Mouse (Mus musculus) embryonic facial prominence, embryonic 10.5 days (tissue): ENCODE measurements around the gene Ralgps1. TPM values are rescaled to one million over a fixed set of nuclear protein-coding genes. Genes with fewer than 3 reads are reported as not detected.
"Not testable (repeated sequence)": the region's sequence is repeated elsewhere in the genome, so short reads cannot be mapped to it uniquely, and the experiment has no call there.

Source experiments
- DNase-seq: peaks from one replicate; pipeline ENCODE4 v3.0.0-alpha.2; 2017; ENCODE audit warnings: low spot score
- H3K27ac ChIP-seq: fragments of 300-500 bp; sonication (generic); replicated peaks from 2 replicates; pipeline ENCODE4 v1.5.1; 2016; ENCODE audit warnings: mild to moderate bottlenecking
- H3K27me3 ChIP-seq: fragments of 300-500 bp; sonication (generic); replicated peaks from 2 replicates; pipeline ENCODE4 v1.6.1; 2016; ENCODE audit warnings: low read depth, mild to moderate bottlenecking; ENCODE audit not compliant: poor library complexity, severe bottlenecking
- H3K36me3 ChIP-seq: fragments of 300-500 bp; sonication (generic); replicated peaks from 2 replicates; pipeline ENCODE4 v1.6.1; 2016; ENCODE audit warnings: mild to moderate bottlenecking, moderate library complexity
- H3K4me1 ChIP-seq: fragments of 300-500 bp; sonication (generic); 2 replicates; pipeline ENCODE4 v1.6.1; 2016
- H3K4me3 ChIP-seq: fragments of 300-500 bp; sonication (generic); 2 replicates; pipeline ENCODE4 v1.5.1; 2016; ENCODE audit warnings: mild to moderate bottlenecking, moderate library complexity
- H3K9me3 ChIP-seq: fragments of 300-500 bp; sonication (generic); 2 replicates; pipeline ENCODE4 v1.6.1; 2016; ENCODE audit warnings: mild to moderate bottlenecking
- WGBS: fragments of 180-500 bp; shearing (Covaris S2); methylation state at CpG from one replicate; pipeline ENCODE4 v1.1.7; 2016; 5-methylcytosine and 5-hydroxymethylcytosine counted together
- polyA plus RNA-seq: library from polyadenylated mRNA; unstranded; fragments of >200 nt; fragmentation: Nextera tagmentation; extraction: Ambion mirVana; gene quantifications from 2 replicates; pipeline ENCODE4 v1.2.1, GENCODE M21; 2016

Ralgps1 gene
- polyA plus RNA-seq, 1 experiment from 2014 or later = 4.8 TPM

- Histone ChIP-seq H3K4me1 (peaks cover 64% of the 10 kb centered on the region), H3K4me3 (no peak overlapping the region), H3K27ac (peak overlapping the region; percentile 24; the same call in 1 of the 2 replicates), H3K27me3 (no peaks in the 10 kb centered on the region), H3K36me3 (peaks cover 42% of the 10 kb centered on the region), H3K9me3 (no peaks in the 10 kb centered on the region)
- DNase-seq = no peak
- whole genome bisulfite sequencing = 92% methylated on average over 11 of the region's 11 CpGs
Measured at GRCm38 (mm10) chr2:33221339-33221900, 149.9 kb downstream of the Ralgps1 start.

DNA sequence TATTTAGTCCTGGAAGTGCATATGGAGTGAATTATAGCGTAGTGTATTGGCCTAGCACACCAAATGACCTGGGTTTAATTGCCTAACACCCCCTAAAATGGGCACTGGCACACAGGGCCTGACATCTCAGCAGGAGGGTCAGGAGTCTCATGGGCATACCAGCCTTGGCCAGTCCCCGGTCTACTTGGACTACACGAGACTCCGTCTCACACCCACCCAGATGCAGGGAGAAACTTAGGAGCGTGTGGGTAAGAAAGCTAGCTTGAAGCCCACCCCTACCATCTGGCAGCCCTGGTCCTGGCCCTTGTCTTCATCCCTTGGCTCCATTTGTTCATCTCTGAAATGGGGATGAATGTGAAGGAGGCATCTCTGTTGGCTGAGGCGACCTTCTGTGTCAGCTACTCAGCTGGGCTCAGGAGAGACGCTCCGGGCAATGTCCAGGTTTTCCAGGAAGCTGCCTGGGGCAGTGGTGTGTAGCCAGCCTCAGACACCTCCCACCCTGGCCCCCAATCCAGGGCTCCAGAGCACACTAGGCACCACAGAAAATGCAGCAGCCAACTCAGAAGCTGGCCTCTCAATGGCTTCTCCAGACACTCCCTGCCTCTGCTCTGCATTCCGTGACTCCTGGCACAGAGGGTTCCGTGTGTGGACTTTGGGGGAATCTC lies 150.5 kb downstream of the Ralgps1 start:
- no peak for DNase-seq
- Histone ChIP-seq H3K4me3 (no peak overlapping the region), H3K27ac (no peak overlapping the region), H3K36me3 (peaks cover 42% of the 10 kb centered on the region), H3K9me3 (no peaks in the 10 kb centered on the region), H3K4me1 (peaks cover 70% of the 10 kb centered on the region), H3K27me3 (no peaks in the 10 kb centered on the region)
- WGBS = 78% methylated on average over 10 of the region's 10 CpGs

DNA sequence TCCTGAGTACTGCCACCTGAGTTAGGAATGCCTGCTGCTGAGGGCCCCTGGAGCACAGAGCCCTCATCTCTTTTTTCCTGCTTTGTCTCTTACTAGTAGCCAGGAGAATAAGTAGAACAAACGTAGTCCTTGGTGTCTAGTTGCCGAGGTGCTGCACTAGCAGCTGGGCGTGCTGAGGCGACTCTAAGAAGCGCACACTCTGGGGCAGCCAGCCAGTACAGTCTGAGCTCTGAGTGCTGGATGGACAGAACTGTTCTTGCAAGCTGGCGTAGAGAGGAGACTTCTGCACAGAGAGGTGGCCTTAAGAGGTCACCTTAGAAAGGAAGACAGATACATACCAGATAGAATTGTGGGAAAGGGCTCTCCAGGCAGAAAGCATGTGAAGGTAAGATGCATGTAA lies 151.0 kb downstream of the Ralgps1 start:
- Histone ChIP-seq H3K36me3 (peaks cover 41% of the 10 kb centered on the region), H3K27me3 (no peaks in the 10 kb centered on the region), H3K4me3 (0 out of 2 replicates have a peak overlapping the region, but pooled peaks have one; percentile 4), H3K9me3 (no peaks in the 10 kb centered on the region), H3K27ac (peak overlapping the region; percentile 58; the same call in 1 of the 2 replicates), H3K4me1 (peaks cover 75% of the 10 kb centered on the region)
- no peak for DNase-seq
- 75% methylated on average over 6 of the region's 6 CpGs for whole genome bisulfite sequencing

DNA sequence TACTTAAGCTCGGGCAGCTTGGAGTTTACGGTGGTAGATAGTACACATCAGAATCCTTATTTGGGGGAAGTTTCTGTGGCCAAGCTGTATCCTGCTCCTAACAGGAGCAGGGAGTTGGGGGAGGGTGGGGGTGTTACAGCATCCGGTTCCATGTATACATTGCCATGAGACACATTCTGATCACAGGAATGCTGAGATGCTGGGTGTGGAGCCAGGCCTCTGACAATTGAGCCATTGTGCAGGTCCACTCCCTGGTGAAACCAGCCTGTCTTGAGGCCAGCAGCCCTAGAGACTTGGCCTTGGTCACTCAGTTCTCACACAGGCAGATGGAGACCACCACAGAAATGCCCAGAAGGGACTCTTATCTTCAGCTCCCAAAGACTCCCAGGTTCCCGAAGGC lies 151.6 kb downstream of the Ralgps1 start:
- Histone ChIP-seq H3K27ac (peak overlapping the region; percentile 58), H3K27me3 (no peaks in the 10 kb centered on the region), H3K4me3 (no peak overlapping the region), H3K9me3 (no peaks in the 10 kb centered on the region), H3K36me3 (peaks cover 34% of the 10 kb centered on the region), H3K4me1 (peaks cover 80% of the 10 kb centered on the region)
- 73% methylated on average over 4 of the region's 4 CpGs for WGBS
- no peak for DNase-seq

DNA sequence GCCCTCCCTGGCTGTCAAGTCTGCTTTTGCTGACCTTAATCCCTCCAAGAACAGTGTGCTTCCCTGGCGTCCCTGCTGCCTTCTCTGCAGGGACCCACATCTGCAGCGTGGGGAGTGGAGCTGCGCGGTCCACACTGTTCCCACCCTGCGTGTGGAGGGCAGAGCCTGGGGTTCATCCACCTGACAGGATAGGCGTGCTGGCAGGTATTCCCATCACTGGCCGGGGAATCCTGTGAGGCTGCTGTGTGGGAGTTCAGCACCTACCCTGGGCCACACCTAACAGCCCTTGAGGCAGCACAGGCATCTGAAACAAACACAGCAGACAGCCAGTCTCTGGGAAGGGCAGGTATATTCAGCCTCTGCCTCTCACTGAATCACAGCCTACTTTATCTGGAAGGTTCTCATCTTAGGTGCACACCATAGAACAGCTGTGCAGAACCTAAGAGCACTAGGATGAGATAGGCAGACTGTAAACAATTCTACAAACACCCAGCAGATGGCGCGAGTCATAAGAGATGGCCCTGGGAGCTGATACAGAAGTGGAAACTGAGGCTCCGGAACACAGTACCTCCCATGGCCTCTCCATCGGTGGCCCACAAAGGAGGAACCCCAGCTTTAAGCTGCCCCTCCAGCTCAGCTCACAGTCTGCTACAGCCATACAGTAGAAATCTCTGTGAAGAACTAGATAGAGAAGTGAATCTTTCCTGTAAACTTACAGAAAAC lies 152.2 kb downstream of the Ralgps1 start:
- H3K36me3 ChIP-seq = peaks cover 32% of the 10 kb centered on the region
- H3K27me3 ChIP-seq = no peaks in the 10 kb centered on the region
- H3K4me3 ChIP-seq = peak overlapping the region; percentile 19; the same call in 1 of the 2 replicates
- H3K4me1 ChIP-seq = peaks cover 76% of the 10 kb centered on the region
- peak; percentile 38 for DNase-seq
- WGBS = 63% methylated on average over 11 of the region's 11 CpGs
- no peaks in the 10 kb centered on the region for H3K9me3 ChIP-seq
- H3K27ac ChIP-seq = peak overlapping the region; percentile 4; the same call in 1 of the 2 replicates

- DNase-seq = no peak
- Histone ChIP-seq H3K27ac (peak overlapping the region; percentile 92), H3K27me3 (0 out of 2 replicates have a peak, but pooled peaks cover 4% of the 10 kb centered on the region), H3K9me3 (no peaks in the 10 kb centered on the region), H3K36me3 (peaks cover 25% of the 10 kb centered on the region), H3K4me1 (peaks cover 64% of the 10 kb centered on the region), H3K4me3 (peak overlapping the region; percentile 75)
- WGBS = 60% methylated on average over 3 of the region's 3 CpGs
Measured at GRCm38 (mm10) chr2:33217425-33217794, 153.9 kb downstream of the Ralgps1 start.

DNA sequence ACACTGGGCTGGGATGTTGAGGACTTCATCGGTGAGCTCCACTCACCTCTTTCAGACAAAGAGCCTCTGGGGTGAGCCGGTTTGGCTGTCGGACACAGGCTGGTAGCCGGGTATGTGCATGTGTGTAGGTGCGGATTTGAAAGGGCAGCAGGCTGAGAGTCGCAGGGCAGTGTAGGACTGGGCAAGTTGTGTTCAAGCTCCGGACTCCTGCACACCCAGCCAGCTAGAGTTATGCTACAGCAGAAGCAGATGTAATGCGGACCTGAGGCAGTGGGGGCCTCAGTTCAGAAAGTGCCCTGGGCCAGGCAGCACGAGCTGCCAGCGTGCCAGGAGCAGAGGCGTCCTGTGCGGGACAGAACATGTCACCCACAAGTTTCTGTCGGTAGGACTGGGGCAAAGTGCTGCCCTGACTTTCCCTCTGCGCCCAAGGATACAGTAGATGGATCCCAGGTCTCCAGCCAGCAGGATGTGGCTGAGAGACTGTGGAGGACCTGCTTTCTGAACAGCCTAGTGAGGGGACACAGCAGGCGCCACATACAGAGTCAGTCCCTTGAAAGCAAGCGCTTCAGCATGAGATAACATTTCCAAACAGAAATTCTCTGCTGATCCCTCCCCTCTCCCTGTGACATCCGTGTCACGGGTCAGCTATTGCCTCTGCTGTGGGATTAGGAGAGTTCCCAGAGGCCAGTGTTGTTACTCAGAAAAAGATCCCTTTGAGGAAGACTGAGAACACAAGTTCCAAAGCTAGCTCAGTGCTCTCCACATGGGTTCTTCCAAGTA lies 154.5 kb downstream of the Ralgps1 start:
- H3K36me3 ChIP-seq = peaks cover 20% of the 10 kb centered on the region
- peak overlapping the region; percentile 92 for H3K27ac ChIP-seq
- DNase-seq = peak; percentile 56
- H3K4me3 ChIP-seq = peak overlapping the region; percentile 75
- H3K9me3 ChIP-seq = no peaks in the 10 kb centered on the region
- H3K4me1 ChIP-seq = peaks cover 64% of the 10 kb centered on the region
- 0 out of 2 replicates have a peak, but pooled peaks cover 4% of the 10 kb centered on the region for H3K27me3 ChIP-seq
- 8% methylated on average over 18 of the region's 18 CpGs for WGBS

DNA sequence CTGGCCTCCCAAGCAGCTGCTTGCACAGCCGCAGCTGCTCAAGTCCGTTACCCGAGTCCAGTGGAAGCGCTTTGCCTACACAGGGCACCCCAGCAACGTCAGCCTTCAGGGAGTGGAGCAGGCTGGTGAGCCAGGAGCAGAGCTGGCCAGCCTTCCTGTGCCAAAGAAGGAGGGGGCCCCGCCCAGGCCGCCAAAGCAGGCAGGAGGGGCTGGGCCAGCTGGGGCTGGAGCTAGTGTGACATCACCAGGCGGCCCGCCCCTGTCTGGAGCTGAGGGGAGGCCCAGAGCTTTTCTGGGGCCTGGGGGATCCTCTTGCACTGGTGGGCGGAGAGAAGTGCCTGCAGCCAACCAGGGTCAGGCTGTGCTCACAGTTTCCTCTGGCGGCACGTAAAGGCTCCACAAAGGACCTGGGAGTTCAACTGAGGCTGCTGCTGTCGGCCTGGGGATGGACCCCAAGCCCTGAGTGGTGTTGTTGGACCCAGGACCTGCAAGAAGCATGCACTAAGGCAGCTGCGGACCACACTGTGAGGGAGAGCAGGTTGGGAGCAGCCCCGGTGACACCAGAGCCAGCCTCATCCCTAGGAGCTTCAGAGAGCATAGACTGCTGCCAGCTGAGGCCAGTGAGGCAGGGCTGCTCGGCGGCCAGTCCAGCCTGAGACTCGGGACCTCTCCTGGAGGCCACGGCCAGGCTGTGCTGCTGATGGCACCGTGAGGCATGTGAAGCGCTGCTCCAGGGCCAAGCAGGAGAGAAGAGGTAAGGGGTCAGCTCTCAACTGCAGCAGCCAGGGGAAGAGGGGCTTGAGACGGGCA lies 155.4 kb downstream of the Ralgps1 start, which contains the start of gene Angptl2:
TSS of gene Angptl2 (plus strand) at position 370 of the 810 bp plus-strand sequence.
- peaks cover 10% of the 10 kb centered on the region for H3K36me3 ChIP-seq
- H3K4me3 ChIP-seq = peak within 1 kb of the TSS; percentile 75
- H3K4me1 ChIP-seq = peaks cover 63% of the 10 kb centered on the region
- no peaks in the 10 kb centered on the region for H3K9me3 ChIP-seq
- peak; percentile 98 for DNase-seq
- H3K27ac ChIP-seq = peak within 1 kb of the TSS; percentile 92
- WGBS = under 1% methylated on average over 22 of the region's 22 CpGs
- H3K27me3 ChIP-seq = 0 out of 2 replicates have a peak, but pooled peaks cover 4% of the 10 kb centered on the region

DNA sequence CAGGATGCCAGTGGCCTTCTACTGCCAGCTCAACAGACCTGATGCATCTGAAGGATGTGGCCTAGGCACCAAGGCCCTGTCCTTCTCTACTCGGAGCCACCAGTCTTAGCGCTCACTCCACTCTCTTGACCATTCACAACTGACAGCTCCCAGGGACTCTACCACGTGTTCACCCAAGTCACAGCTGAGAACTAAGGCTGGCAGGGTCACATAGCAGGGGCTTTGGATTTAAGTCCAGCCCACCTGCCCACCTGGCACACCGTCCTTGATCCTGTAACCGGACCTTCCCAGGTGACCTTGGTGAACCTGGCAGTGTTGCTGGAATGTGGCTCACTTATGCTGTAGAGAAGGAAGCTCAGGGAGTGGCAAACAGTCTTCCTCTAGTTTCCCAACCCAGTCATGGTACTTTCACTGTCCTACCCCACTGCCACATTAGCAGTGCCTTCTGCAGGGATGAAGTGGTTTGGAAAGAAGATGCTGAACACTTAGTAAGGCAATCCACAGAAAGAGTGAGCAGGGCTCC lies 156.0 kb downstream of the Ralgps1 start:
- Histone ChIP-seq H3K4me1 (peaks cover 62% of the 10 kb centered on the region), H3K4me3 (peak overlapping the region; percentile 75), H3K9me3 (no peaks in the 10 kb centered on the region), H3K27ac (peak overlapping the region; percentile 92), H3K27me3 (0 out of 2 replicates have a peak, but pooled peaks cover 4% of the 10 kb centered on the region), H3K36me3 (peaks cover 6% of the 10 kb centered on the region; the same call in 1 of the 2 replicates)
- peak; percentile 34 for DNase-seq
- WGBS = 60% methylated on average over 5 of the region's 5 CpGs

DNA sequence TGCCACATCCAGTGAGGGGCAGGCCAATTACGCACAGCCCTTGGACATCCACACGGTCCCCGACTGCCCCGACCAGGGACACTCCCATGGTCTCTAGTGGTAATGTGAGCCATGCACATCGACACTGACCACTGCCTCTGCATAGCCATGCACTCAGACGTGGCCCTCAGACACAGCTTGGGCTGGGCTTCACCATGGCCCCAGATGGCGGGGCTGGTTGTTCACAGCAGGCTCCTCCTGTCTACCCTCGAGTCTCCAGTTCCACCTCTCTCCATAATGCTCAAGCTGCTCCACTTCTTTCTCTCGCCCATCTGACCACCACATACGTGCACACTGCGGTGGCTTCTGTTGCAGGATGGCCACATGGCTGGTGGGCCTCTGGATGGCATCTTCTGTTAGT lies 160.0 kb downstream of the Ralgps1 start:
- DNase-seq, H3K36me3 ChIP-seq, H3K9me3 ChIP-seq, H3K4me3 ChIP-seq, H3K27me3 ChIP-seq, H3K27ac ChIP-seq: not testable (repeated sequence)
- peaks cover 36% of the 10 kb centered on the region for H3K4me1 ChIP-seq
- WGBS = 82% methylated on average over 11 of the region's 11 CpGs

- Histone ChIP-seq H3K4me3 (no peak overlapping the region), H3K4me1 (peaks cover 36% of the 10 kb centered on the region), H3K27ac (peak overlapping the region; percentile 25; the same call in 1 of the 2 replicates), H3K9me3 (no peaks in the 10 kb centered on the region), H3K36me3 (no peaks in the 10 kb centered on the region), H3K27me3 (0 out of 2 replicates have a peak, but pooled peaks cover 4% of the 10 kb centered on the region)
- DNase-seq = no peak
- 73% methylated on average over 2 of the region's 2 CpGs for WGBS
Measured at GRCm38 (mm10) chr2:33210841-33211240, 160.4 kb downstream of the Ralgps1 start.
